Mouse (Mus musculus) frontal cortex, postnatal 36 days (tissue): ENCODE measurements around the gene Hsd17b3.

Source experiments
- DNase-seq, 2 experiments: peaks; one replicate each; pipeline ENCODE4 v3.0.0; 2022; ENCODE audit warnings: low spot score in 2 of 2

Gene Hsd17b3

DNA sequence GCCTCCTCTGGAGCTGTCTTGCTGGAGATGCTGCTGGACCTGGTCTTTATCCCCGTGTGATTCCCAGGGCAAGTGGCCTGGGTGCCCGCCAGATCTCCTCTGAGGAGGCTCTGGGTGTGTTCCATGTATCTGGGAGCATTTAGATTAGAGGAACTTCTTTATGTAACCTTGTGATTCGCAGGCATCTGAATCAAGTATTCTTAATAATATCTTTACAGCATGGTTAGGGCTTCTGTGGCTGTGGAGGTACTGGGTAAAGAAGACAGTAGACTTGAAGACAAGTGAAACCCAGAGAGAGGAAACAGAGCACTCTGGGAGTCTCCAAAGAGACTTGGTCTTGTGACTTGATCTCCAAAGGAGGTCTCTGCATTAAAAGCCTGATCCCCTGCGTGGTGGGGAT, at the start of gene Hsd17b3:
Gene Hsd17b3 (minus strand): TSS at position 101 of the 400 bp plus-strand sequence.
- no peak for DNase-seq

GRCm38 (mm10) chr13:64129616-64130375, 40.8 kb upstream of the Hsd17b3 start:
- peak in 1 of 2 experiments; percentile 19 for DNase-seq

GRCm38 (mm10) chr13:64128858-64129615, 40.0 kb upstream of the Hsd17b3 start, which contains the start of gene Slc35d2:
Gene Slc35d2 (minus strand): TSS chr13:64129368.
- no peak for DNase-seq

DNA sequence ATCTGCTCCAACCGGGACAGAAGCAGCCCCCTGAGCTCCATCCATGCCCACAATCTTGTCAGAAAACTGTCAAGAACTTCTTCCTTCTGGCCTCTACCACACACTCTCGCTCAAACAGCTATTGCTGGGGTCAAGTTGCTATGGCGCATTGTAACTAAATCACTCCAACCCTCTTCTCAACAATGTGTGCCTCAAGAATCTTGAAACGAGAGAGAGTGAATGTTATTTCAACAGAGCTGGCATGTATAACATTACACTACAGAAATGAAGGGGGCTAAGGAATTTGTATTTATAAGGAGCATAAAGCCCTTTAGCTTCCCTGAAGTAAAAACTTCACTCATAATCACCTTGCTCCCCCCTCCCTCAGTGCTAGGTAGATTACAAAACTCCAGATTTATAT, 37.3 kb upstream of the Hsd17b3 start:
- DNase-seq: no peak

DNA sequence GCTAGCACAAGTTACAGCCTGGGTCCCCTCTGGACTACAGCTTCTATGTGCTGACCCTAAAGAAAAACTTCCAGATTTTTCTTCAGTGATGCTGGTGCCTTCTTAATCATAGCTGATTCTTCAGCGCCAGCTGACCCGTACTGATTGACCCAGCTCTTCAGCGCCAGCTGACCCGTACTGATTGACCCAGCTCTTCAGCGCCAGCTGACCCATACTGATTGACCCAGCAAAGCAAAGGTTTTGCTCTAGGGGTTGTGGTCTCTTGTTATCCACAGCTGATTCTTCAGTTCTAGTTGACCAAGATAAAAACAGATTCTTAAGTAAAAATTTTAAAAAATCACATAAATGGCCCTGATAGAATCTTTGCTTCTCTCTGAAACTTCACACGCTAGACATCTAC, 35.9 kb upstream of the Hsd17b3 start:
- DNase-seq: no peak

- no peak for DNase-seq
Measured at GRCm38 (mm10) chr13:64123491-64124188, 34.6 kb upstream of the Hsd17b3 start.

GRCm38 (mm10) chr13:64120760-64121159, 31.7 kb upstream of the Hsd17b3 start:
- no peak for DNase-seq

DNA sequence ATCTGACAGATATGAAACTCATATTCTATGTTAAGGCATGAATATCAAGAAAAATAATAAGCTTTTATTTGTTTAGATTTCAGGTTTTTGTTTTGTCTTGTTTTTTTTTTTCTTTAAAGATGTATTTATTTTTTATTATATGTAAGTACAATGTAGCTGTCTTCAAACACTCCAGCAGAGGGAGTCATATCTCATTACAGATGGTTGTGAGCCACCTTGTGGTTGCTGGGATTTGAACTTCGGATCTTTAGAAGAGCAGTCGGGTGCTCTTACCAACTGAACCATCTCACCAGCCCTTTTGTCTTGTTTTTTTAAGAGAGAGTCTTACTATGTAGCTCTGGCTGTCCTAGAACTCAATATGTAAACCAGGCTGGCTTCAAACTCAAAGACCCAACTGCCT, 28.4 kb upstream of the Hsd17b3 start:
- DNase-seq: no peak

GRCm38 (mm10) chr13:64110421-64110820, 21.4 kb upstream of the Hsd17b3 start:
- DNase-seq: no peak

GRCm38 (mm10) chr13:64108381-64108850, 19.4 kb upstream of the Hsd17b3 start:
- DNase-seq: no peak

- no peak for DNase-seq
Measured at GRCm38 (mm10) chr13:64107535-64107934, 18.5 kb upstream of the Hsd17b3 start.

DNA sequence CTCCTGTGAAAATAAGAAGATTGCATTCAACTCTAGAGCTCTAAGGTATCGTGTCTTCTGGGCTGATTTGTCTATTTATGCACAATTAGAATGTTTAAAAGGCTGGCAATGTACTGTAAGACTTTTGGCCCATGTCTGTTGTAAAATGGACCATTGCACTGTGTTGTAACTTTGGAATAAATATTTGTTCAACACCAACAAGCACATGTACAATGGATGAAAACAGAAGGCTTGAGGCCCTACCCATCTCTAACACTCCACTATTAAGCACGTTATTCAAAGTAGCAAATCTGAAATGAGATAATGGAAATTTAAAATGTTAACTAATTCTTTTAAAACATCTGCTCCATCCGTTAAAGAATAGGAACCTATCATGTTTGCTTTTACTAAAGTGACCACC, 18.1 kb upstream of the Hsd17b3 start:
- DNase-seq: no peak

DNA sequence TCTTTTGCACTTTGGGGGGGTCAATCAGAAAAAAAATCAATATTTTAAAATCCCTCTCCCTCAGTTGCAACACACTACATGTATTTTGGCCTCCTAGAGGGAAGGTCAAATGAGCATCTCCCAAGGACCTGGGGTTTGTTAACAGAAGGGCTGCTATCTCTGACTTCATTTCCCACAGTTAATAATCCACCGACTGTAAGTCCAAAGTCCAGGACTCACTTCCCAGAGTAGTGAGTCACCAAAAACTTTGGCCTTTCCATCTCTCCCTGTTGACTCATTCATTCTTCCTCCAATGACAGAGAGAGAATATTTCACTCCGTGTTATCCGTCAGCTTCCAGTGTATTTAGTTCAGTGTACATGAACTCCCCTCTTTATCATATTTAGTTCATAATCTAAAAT, 16.7 kb upstream of the Hsd17b3 start:
- DNase-seq: no peak

- DNase-seq: peak; percentile 9 to 44
Measured at GRCm38 (mm10) chr13:64100186-64100585, 11.2 kb upstream of the Hsd17b3 start.

DNA sequence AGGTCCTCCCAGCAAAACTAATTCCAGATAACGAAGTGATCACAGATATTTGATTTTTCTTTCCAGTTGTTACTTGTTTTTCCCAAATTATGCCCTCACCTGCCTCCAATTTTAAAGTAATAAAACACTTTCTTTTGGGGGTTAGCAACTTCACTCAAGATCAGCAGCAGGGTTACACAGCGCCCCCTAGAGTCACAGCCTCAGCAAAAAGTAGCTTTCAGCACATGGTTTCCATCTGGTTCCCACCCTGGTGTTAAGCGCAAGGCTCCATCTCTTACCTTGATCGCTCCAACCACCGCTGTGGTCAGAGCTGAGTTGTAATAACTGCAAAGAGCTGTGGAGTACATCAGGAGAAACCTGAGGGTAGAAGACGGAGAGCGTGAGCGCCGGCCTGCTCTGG, 10.0 kb upstream of the Hsd17b3 start:
- peak in 1 of 2 experiments; percentile 6 for DNase-seq

DNA sequence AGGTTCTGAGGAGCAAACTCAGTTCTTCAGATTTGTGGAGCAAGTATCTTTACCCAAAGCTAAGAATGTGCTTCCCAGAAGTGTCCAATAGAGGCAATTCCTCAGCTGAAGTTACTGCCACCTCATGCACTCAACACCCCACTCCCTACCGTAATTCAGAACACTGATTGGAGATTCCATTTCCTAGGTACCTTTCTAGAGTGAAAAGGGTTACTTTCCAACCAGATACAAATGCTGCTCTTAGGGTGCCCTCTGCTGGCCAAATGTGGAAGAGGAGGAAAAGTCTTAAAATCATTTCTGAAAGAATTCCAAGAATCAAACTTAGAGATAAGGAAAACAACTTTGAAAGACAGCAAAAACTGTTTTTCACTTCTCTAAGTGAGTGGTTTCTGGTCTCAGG, 4.3 kb upstream of the Hsd17b3 start:
- DNase-seq: peak; percentile 72 to 82

- no peak for DNase-seq
Measured at GRCm38 (mm10) chr13:64092752-64093151, 3.7 kb upstream of the Hsd17b3 start.

DNA sequence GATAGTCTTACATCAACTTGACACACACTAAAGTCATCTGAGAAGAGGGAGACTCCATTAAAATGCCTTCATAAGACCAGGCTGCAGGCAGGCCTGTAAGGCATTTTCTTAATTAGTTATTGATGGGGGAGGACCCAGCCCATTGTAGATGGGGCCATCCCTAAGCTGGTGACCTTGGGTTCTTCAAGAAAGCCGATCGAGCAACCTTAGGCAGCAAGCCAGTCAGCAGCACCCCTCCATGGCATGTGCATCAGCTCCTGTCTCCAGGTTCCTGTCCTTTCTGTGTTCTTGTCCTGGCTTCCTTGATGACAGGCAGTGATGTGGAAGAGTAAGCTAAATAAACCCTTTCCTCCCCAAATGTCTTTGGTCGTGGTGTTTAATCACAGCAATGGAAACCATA, 3.1 kb upstream of the Hsd17b3 start:
- no peak for DNase-seq

DNA sequence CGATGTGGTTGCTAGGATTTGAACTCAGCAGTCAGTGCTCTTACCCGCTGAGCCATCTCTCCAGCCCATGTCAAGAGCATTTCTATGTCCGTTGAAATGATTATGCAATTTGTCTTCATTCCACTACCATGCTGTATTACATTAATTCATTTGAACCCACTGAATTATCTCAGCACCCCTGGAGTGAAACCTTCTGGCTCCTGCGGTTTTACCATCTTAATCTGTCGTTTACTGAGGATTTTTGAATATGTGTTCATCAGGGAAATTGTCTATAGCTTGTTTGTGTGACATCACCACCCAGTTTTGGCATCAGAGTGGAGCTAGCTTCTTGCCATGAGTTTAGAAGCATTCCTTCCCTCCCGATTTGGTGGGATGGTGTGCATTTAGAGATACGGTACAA, 2.0 kb upstream of the Hsd17b3 start:
- no peak for DNase-seq

GRCm38 (mm10) chr13:64090278-64090677, 1.2 kb upstream of the Hsd17b3 start:
- DNase-seq: no peak

- no peak for DNase-seq
Measured at GRCm38 (mm10) chr13:64088057-64088456, 973 bp downstream of the Hsd17b3 start.

DNA sequence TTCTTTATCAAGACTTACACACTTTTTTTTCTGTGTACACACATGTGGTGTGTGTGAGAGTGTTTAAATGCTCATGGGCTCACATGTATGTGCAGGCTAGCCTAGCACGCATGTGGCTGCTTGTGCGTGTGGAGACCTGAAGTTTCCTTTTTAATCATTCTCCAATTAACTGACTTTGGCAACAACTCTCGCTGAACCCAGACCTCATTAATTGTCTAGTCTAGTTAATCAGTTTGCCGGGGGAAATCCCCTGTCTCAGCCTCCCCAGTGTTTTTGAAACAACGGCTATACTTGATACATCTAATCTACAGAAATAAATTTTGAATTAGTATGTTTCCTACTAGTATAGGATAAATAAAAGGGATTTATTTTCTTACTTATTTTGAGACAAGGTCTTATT, 3.0 kb downstream of the Hsd17b3 start:
- DNase-seq: no peak
